Mouse (Mus musculus) gastrocnemius, adult 2 months (tissue): ENCODE results near the gene U2af2. TPM values are rescaled to one million over a fixed set of nuclear protein-coding genes. Genes with fewer than 3 reads are reported as not detected.

Experiments
- DNase-seq: peaks from one replicate; pipeline ENCODE4 v3.0.0; 2022
- H3K27ac ChIP-seq: fragments of 200-600 bp; 2 replicates; pipeline ENCODE4 v1.8.1; 2022; ENCODE audit warnings: mild to moderate bottlenecking
- H3K4me3 ChIP-seq: fragments of 200-600 bp; 2 replicates; pipeline ENCODE4 v1.8.1; 2022; ENCODE audit warnings: mild to moderate bottlenecking, moderate library complexity
- CTCF ChIP-seq: fragments of 200-600 bp; IDR thresholded peaks from 2 replicates; pipeline ENCODE4 v1.8.1; 2022; ENCODE audit warnings: antibody characterized with exemption, mild to moderate bottlenecking, moderate library complexity
- intact Hi-C: fragments of 180-260 bp; cut with DNase I; formaldehyde crosslinking; loops from one replicate; pipeline ENCODE4 v1.15.1; 2025
- total RNA-seq, 2 experiments: library from RNA; stranded (reverse); gene quantifications; 2 replicates each; pipeline ENCODE4 v1.2.3; 2021

Gene U2af2
- total RNA-seq, 2 experiments from 2014 or later: 50.0 to 51.0 TPM

DNA sequence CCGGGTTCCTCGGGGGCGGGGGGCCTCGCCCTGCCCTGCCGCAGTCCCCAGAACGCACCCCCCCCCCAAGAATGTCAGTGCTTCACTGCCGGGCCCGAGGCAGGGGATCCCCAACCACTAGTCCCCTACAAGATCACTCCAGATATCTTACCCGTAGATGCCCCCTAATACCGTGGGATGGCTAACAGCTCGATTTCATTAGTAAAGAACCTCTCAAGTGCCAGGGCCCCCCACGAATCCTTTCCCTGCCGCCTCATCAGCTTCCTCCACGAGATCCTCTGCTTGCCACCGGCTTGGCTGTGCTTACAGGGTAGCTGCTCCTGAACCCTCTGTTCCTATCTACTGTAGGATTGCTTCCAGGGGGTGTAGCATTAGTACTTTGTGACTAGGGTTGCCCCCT, 41.3 kb upstream of the U2af2 start:
- no peak for DNase-seq
- Histone ChIP-seq H3K4me3 (peak overlapping the region; percentile 97), H3K27ac (peak overlapping the region; percentile 98)
- intact Hi-C loops: no loop called here
- no peak for TF ChIP-seq CTCF

DNA sequence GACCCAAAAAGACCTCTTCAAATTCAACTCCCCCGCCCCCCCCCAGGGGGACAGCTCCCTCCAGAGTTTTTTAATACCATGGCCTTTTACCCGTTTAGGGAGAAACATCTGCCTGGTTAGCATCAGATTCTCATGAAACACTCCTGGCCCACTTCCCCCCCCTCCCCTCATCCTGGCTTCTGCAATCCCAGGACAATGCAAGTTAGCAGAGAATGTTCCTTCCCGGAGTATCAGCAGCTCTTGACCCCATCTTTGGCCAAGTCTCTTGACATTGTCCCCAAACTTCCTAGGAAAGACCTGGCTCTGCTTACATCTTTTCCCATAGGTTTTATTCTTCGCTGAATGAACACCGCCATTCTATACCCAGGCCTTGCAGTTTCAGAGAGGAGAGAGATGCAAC, 40.7 kb upstream of the U2af2 start:
- peak overlapping the region; percentile 98 for H3K27ac ChIP-seq
- H3K4me3 ChIP-seq: peak overlapping the region; percentile 97
- TF ChIP-seq CTCF: no peak
- intact Hi-C loops: no loop called here
- no peak for DNase-seq

DNA sequence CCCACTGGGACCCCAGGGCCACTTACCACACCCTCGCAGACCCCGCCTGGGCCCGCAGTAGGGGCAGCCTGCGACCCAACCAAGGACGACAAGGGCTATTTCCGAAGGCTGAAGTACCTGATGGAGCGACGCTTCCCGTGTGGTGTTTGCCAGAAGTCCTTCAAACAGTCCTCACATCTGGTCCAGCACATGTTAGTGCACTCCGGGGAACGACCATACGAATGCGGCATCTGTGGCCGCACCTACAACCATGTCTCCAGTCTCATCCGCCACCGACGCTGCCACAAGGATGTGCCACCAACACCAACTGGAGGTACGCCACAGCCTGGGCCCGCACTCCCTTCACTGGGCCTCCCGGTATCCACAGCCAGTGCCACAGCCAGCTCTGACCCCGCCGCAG, 32.4 kb upstream of the U2af2 start:
- intact Hi-C loops: no loop called here
- DNase-seq: no peak
- TF ChIP-seq CTCF: no peak
- Histone ChIP-seq H3K4me3 (no peak overlapping the region), H3K27ac (no peak overlapping the region)

DNA sequence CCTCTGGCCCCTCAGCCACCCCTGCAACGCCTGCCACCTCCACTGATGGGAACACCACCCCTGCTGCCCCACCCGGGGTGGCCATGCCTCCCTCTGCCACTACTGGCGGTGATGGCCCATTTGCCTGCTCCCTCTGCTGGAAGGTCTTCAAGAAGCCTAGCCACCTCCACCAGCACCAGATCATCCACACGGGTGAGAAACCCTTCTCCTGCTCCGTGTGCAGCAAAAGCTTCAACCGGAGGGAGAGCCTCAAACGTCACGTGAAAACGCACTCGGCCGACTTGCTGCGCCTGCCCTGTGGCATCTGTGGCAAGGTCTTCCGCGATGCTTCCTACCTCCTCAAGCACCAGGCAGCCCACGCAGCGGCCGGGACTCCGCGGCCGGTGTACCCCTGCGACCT, 32.0 kb upstream of the U2af2 start:
- no peak overlapping the region for H3K27ac ChIP-seq
- no peak for DNase-seq
- intact Hi-C loops: no loop called here
- no peak overlapping the region for H3K4me3 ChIP-seq
- no peak for TF ChIP-seq CTCF

DNA sequence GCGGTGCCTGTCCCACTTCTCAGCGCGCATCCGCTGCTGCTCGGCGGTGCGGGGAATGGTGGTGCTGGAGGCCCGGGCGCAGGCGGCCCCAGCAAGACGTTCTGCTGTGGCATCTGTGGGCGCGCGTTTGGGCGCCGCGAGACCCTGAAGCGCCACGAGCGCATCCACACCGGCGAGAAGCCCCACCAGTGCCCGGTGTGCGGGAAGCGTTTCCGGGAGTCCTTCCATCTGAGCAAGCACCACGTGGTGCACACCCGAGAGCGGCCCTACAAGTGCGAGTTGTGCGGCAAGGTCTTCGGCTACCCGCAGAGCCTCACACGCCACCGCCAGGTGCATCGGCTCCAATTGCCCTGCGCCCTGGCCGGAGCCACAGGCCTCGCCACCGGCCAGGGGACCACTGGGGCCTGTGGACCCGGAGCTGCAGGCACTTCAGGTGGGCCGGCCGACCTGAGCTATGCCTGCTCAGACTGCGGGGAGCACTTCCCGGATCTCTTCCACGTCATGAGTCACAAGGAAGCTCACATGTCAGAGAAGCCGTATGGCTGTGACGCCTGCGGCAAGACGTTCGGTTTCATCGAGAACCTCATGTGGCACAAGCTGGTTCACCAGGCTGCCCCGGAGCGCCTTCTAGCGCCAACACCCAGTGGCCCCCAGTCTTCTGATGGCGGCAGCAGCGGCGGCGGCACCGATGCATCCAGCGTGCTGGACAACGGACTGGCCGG, 31.2 kb upstream of the U2af2 start:
- intact Hi-C loops: no loop called here
- no peak overlapping the region for H3K27ac ChIP-seq
- no peak for DNase-seq
- TF ChIP-seq CTCF: no peak
- H3K4me3 ChIP-seq: no peak overlapping the region

DNA sequence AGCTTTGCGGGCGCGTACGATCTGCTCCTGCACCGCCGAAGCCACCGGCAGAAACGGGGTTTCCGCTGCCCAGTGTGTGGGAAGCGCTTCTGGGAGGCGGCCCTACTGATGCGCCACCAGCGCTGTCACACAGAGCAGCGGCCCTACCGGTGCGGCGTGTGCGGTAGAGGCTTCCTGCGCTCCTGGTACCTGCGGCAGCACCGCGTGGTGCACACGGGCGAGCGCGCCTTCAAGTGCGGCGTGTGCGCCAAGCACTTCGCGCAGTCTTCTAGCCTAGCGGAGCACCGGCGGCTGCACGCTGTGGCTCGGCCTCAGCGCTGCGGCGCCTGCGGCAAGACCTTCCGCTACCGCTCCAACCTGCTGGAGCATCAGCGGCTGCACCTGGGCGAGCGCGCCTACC, 30.4 kb upstream of the U2af2 start:
- intact Hi-C loops: no loop called here
- TF ChIP-seq CTCF: no peak
- Histone ChIP-seq H3K27ac (no peak overlapping the region), H3K4me3 (no peak overlapping the region)
- DNase-seq: no peak

DNA sequence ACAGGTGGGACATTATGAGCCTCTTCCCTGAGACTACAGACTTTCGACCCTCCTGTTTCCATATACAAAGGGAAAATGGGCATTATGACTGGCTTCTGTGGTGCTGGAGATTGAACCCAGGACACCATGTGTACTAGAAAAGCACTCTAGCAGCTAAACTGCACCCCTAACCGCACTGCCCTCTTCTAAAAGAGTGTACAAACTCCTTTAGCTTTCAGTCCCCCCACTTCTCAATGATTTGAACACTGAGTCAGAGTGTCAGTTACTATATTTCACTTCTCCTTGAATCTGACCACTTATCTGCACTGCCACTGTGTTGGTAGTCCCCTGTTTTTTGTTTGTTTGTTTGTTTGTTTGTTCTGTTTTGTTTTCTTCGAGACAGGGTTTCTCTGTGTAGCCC, 28.1 kb upstream of the U2af2 start, which contains the start of gene 4632433K11Rik:
TSS of gene 4632433K11Rik (plus strand) at position 301 of the 400 bp plus-strand sequence.
- no peak within 1 kb of the TSS for H3K4me3 ChIP-seq
- DNase-seq: no peak
- TF ChIP-seq CTCF: no peak
- no peak within 1 kb of the TSS for H3K27ac ChIP-seq
- intact Hi-C loops: no loop called here

DNA sequence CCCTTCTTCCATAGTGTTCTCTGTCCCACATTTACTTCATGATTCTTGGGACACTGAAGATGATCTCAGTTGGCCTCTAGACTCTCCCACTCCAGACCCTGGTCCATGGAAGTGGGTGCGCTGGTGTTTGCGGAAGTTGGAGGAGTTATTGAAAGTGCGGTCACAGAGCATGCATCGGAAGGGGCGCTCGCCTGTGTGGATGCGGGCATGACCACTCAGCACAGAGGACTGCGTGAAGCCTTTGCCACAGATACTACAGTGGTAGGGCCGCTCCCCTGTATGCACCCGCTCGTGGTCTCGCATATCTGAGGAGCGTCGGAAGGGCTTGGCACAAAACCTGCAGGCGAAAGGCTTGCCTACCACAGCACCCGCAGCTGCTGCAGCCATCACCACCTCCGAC, 26.3 kb upstream of the U2af2 start:
- DNase-seq: no peak
- intact Hi-C loops: loop anchor here (2.0 kb wide), 1 partner anchor 13 kb away; no protein-coding TSS in a partner anchor
- Histone ChIP-seq H3K4me3 (no peak overlapping the region), H3K27ac (no peak overlapping the region)
- no peak for TF ChIP-seq CTCF

DNA sequence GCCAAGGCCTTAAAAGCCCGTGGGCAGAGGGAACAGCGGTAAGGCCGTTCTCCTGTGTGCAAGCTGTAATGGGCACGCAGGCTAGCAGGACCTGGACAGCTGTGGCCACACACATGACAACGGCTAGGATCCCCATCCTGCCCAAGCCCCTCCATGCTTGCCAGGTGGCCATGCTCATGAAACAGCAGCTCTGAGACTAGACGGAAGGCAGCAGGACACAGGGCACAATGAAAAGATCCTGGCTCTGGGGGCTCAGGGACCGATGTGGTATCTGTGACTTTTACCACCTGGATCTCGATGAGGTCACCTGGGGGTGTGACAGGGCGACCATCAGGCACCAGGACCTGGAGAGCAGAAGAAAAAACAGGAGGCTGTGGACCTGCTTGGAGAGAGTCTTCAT, 25.8 kb upstream of the U2af2 start:
- H3K27ac ChIP-seq: no peak overlapping the region
- DNase-seq: no peak
- no peak overlapping the region for H3K4me3 ChIP-seq
- TF ChIP-seq CTCF: no peak
- intact Hi-C loops: loop anchor here (2.0 kb wide), 1 partner anchor 13 kb away; no protein-coding TSS in a partner anchor

DNA sequence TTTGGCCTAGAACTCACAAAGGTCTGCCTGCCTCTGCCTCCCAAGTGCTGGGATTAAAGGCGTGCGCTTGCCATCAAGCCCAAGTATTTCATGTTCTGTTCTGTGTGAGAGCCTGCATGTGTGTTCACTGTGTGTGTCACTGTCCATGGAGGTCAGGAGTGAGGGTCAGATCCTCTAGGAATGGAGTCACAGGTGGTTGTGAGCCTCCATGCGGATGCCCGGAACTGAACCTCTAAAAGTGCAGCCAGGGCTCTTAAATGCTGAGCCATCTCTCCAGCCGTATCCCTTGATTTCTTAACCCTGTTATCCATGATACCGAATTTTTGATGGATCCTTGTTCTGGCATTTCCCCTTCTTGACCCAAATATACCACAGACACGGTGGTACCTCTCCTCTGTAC, 24.9 kb upstream of the U2af2 start:
- no peak overlapping the region for H3K4me3 ChIP-seq
- TF ChIP-seq CTCF: no peak
- intact Hi-C loops: loop anchor here (2.0 kb wide), 1 partner anchor 14 kb away; no protein-coding TSS in a partner anchor
- no peak for DNase-seq
- no peak overlapping the region for H3K27ac ChIP-seq

DNA sequence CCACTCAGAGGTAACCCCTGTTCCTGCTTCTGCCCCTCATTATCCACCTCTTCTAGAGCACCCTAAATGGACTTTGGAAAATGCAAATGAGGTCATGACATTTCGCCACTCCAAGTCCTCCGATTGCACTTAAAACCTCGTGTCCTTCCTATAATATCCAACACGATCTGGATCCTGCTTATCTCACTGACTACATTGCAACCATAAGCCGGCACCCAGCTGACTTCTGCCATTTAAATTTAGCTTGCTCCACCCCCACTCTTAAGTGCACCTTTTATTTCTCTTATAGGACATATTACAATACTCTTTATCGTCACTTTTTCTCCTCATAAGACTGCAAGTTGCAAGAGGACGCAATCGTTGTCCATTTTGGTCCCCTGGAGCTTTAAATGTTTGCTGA, 24.5 kb upstream of the U2af2 start:
- TF ChIP-seq CTCF: no peak
- Histone ChIP-seq H3K27ac (peak overlapping the region; percentile 99), H3K4me3 (peak overlapping the region; percentile 89)
- no peak for DNase-seq
- intact Hi-C loops: loop anchor here (2.0 kb wide), 1 partner anchor 15 kb away; no protein-coding TSS in a partner anchor

DNA sequence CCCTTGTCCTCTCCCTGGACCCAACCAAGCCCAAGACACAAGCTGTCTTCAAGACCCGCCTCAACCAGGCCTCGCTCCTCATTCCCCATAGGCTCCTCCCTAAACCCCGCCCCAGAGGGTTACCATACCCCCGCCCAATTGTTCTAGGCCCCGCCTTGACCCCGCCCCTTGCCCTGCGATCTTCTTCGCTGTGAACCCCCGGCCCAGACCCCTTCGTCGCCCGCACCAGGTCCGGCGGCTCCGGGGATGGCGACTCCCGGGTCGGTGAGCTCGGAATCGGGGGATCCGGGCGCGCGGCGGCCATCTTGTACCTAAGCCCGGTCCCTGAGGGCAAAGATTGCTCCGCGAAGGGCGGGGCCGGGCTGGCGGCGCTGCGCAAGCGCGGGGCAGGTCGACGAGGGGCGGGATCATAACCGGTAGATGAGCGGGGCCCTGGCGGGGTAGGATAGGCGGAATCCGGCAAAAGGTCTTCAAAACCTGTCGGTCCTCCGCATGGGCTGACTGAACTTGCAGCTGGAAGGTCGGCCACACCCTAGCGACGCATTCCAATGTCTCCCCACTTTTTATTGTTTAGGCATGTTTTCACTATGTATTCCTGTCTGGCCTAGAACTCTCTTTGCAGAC, 23.7 kb upstream of the U2af2 start, which contains the start of gene Zfp784:
TSS of gene Zfp784 (minus strand) at position 338 of the 624 bp plus-strand sequence.
- Histone ChIP-seq H3K27ac (peak within 1 kb of the TSS; percentile 99), H3K4me3 (peak within 1 kb of the TSS; percentile 89)
- intact Hi-C loops: no loop called here
- no peak for TF ChIP-seq CTCF
- DNase-seq: peak; percentile 96

DNA sequence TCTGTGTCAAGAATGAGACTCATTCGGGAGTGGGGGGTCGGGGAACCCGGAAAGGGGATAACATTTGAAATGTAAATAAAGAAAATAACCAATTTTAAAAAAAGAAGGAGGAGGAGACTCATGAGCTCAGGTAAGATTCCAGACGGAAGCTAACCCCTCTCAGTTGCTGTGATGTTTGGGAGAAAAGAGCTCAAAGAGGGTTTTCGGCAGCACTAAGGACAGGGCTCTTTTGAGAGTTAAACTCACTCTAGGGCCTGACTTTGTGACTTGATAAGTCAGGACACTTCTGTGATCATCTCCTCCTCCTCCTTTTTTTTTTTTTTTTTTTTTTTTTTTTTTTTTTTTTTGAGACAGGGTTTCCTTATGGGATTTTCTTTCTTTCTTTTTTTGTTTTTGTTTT, 23.0 kb upstream of the U2af2 start:
- H3K4me3 ChIP-seq: peak overlapping the region; percentile 89
- DNase-seq: no peak
- TF ChIP-seq CTCF: no peak
- intact Hi-C loops: no loop called here
- peak overlapping the region; percentile 99 for H3K27ac ChIP-seq
